Mouse (Mus musculus) heart, embryonic 15.5 days (tissue): ENCODE results near the gene Cadps. TPM values are rescaled to one million over a fixed set of nuclear protein-coding genes. Genes with fewer than 3 reads are reported as not detected.

Experiments
- ATAC-seq: fragments of 200-750 bp; cut with Nextera tagmentation; replicated peaks from 2 replicates; pipeline ENCODE4 v1.8.0; 2017; ENCODE audit warnings: low read depth, moderate TSS enrichment; ENCODE audit not compliant: insufficient number of reproducible peaks, insufficient read depth, low FRiP score
- H3K27ac ChIP-seq: fragments of 300-500 bp; sonication (generic); 2 replicates; pipeline ENCODE4 v1.5.1; 2015; ENCODE audit warnings: mild to moderate bottlenecking, inconsistent platforms
- H3K27me3 ChIP-seq: fragments of 300-500 bp; sonication (generic); 2 replicates; pipeline ENCODE4 v1.6.1; 2015; ENCODE audit warnings: inconsistent platforms
- H3K36me3 ChIP-seq: fragments of 300-500 bp; sonication (generic); 2 replicates; pipeline ENCODE4 v1.6.1; 2015; ENCODE audit warnings: mild to moderate bottlenecking, inconsistent platforms
- H3K4me1 ChIP-seq: fragments of 300-500 bp; sonication (generic); replicated peaks from 2 replicates; pipeline ENCODE4 v1.6.1; 2015; ENCODE audit warnings: inconsistent platforms
- H3K4me2 ChIP-seq: fragments of 300-500 bp; sonication (generic); 2 replicates; pipeline ENCODE4 v1.6.1; 2015; ENCODE audit warnings: inconsistent platforms, mild to moderate bottlenecking, moderate library complexity
- H3K4me3 ChIP-seq: fragments of 300-500 bp; sonication (generic); 2 replicates; pipeline ENCODE4 v1.5.1; 2015; ENCODE audit warnings: mild to moderate bottlenecking, inconsistent platforms
- H3K9ac ChIP-seq: fragments of 300-500 bp; sonication (generic); 2 replicates; pipeline ENCODE4 v1.6.1; 2015; ENCODE audit warnings: mild to moderate bottlenecking, inconsistent platforms
- H3K9me3 ChIP-seq: fragments of 300-500 bp; sonication (generic); replicated peaks from 2 replicates; pipeline ENCODE4 v1.6.1; 2016; ENCODE audit warnings: inconsistent platforms
- WGBS: fragments of 180-500 bp; shearing (Covaris S2); methylation state at CpG from one replicate; pipeline ENCODE4 v1.1.7; 2015; ENCODE audit warnings: mixed read lengths; 5-methylcytosine and 5-hydroxymethylcytosine counted together
- polyA plus RNA-seq: library from polyadenylated mRNA; unstranded; fragments of >200 nt; fragmentation: Nextera tagmentation; extraction: Ambion mirVana; gene quantifications from 2 replicates; pipeline ENCODE4 v1.2.1, GENCODE M21; 2015

The Cadps gene
- polyA plus RNA-seq, 1 experiment from 2014 or later: 0.37 TPM

- H3K4me3 ChIP-seq: no peak overlapping the region
- H3K36me3 ChIP-seq: no peaks in the 10 kb centered on the region
- peaks cover 14% of the 10 kb centered on the region for H3K4me1 ChIP-seq
- H3K4me2 ChIP-seq: no peak overlapping the region
- peaks cover 89% of the 10 kb centered on the region for H3K27me3 ChIP-seq
- H3K9me3 ChIP-seq: no peaks in the 10 kb centered on the region
- 4% methylated on average over 16 of the region's 16 CpGs for WGBS
- ATAC-seq: no peak
- H3K27ac ChIP-seq: no peak overlapping the region
- no peak overlapping the region for H3K9ac ChIP-seq
These were observed 484.7 kb downstream of the Cadps start for GRCm38 (mm10) chr14:12337998-12338809.

- H3K27ac ChIP-seq: no peak overlapping the region
- 9% methylated on average over 8 of the region's 8 CpGs for WGBS
- ATAC-seq: no peak
- H3K36me3 ChIP-seq: no peaks in the 10 kb centered on the region
- no peak overlapping the region for H3K4me2 ChIP-seq
- peaks cover 82% of the 10 kb centered on the region for H3K27me3 ChIP-seq
- H3K9me3 ChIP-seq: no peaks in the 10 kb centered on the region
- H3K4me3 ChIP-seq: no peak overlapping the region
- peaks cover 14% of the 10 kb centered on the region for H3K4me1 ChIP-seq
- no peak overlapping the region for H3K9ac ChIP-seq
These were observed 485.4 kb downstream of the Cadps start for GRCm38 (mm10) chr14:12337421-12337997.

- ATAC-seq: no peak
- Histone ChIP-seq H3K9me3 (no peaks in the 10 kb centered on the region), H3K36me3 (no peaks in the 10 kb centered on the region), H3K4me1 (no peaks in the 10 kb centered on the region; the same call in 1 of the 2 replicates), H3K4me2 (no peak overlapping the region), H3K9ac (no peak overlapping the region), H3K27me3 (peaks cover 56% of the 10 kb centered on the region), H3K4me3 (no peak overlapping the region), H3K27ac (no peak overlapping the region)
- 40% methylated on average over 7 of the region's 7 CpGs for WGBS
These were observed 488.0 kb downstream of the Cadps start for GRCm38 (mm10) chr14:12334925-12335324.

- H3K4me1 ChIP-seq: no peaks in the 10 kb centered on the region
- no peaks in the 10 kb centered on the region for H3K36me3 ChIP-seq
- H3K4me2 ChIP-seq: no peak overlapping the region
- no peaks in the 10 kb centered on the region for H3K9me3 ChIP-seq
- no peak overlapping the region for H3K27ac ChIP-seq
- H3K4me3 ChIP-seq: no peak overlapping the region
- ATAC-seq: no peak
- peaks cover 46% of the 10 kb centered on the region for H3K27me3 ChIP-seq
- WGBS: 72% methylated on average over 7 of the region's 7 CpGs
- no peak overlapping the region for H3K9ac ChIP-seq
These were observed 489.3 kb downstream of the Cadps start for GRCm38 (mm10) chr14:12333622-12334021.
